Mouse (Mus musculus) olfactory bulb, adult 2 months (tissue): Measurements from ENCODE around the gene Usp3. TPM values are rescaled to one million over a fixed set of nuclear protein-coding genes. Genes with fewer than 3 reads are reported as not detected.

Experiments
- H3K27ac ChIP-seq: fragments of 200-500 bp; 2 replicates; pipeline ENCODE4 v1.5.1; 2012; ENCODE audit warnings: low read depth, low read length; ENCODE audit not compliant: insufficient read depth
- H3K4me1 ChIP-seq: fragments of 200-500 bp; 2 replicates; pipeline ENCODE4 v1.6.1; 2012; ENCODE audit warnings: low read length; ENCODE audit not compliant: control insufficient read depth, insufficient read depth
- H3K4me3 ChIP-seq: fragments of 200-500 bp; 2 replicates; pipeline ENCODE4 v1.5.1; 2012; ENCODE audit warnings: mild to moderate bottlenecking, low read depth, low read length, moderate library complexity; ENCODE audit not compliant: insufficient read depth
- CTCF ChIP-seq: fragments of 200-500 bp; IDR thresholded peaks from 2 replicates; pipeline ENCODE4 v1.5.1; 2012; ENCODE audit warnings: low read depth, mild to moderate bottlenecking, low read length, moderate library complexity; ENCODE audit not compliant: insufficient read depth
- POLR2A ChIP-seq: fragments of 200-500 bp; IDR thresholded peaks from 2 replicates; pipeline ENCODE4 v1.6.1; 2012; ENCODE audit warnings: mild to moderate bottlenecking, low read depth, low read length, moderate library complexity; ENCODE audit not compliant: insufficient read depth
- WGBS: fragments of 180-500 bp; shearing (Covaris S2); methylation state at CpG from one replicate; pipeline ENCODE4 v1.1.7; 2018; 5-methylcytosine and 5-hydroxymethylcytosine counted together
- polyA plus RNA-seq: library from polyadenylated mRNA; stranded (reverse); fragments of >200 nt; gene quantifications from 2 replicates; pipeline ENCODE4 v1.2.4, GENCODE M21; 2012; ENCODE audit warnings: low replicate concordance; ENCODE audit not compliant: missing spikeins, insufficient read depth, insufficient read length

The Usp3 gene
- polyA plus RNA-seq, 1 experiment, result not detected

GRCm38 (mm10) chr9:66560295-66560694, 32.6 kb downstream of the Usp3 start:
- Histone ChIP-seq H3K4me1 (no peaks in the 10 kb centered on the region), H3K4me3 (no peak overlapping the region), H3K27ac (no peak overlapping the region)
- TF ChIP-seq CTCF, result no peak
- no peak for TF ChIP-seq POLR2A
- 4% methylated on average over 2 of the region's 2 CpGs for WGBS

- Histone ChIP-seq H3K4me1 (no peaks in the 10 kb centered on the region), H3K4me3 (no peak overlapping the region), H3K27ac (no peak overlapping the region)
- WGBS, result 97% methylated on average over 4 of the region's 4 CpGs
- TF ChIP-seq POLR2A (no peak), CTCF (no peak)
Measured at GRCm38 (mm10) chr9:66558971-66559370, 34.0 kb downstream of the Usp3 start.

GRCm38 (mm10) chr9:66542785-66543184, 50.2 kb downstream of the Usp3 start:
- H3K4me1 ChIP-seq, result no peaks in the 10 kb centered on the region
- no peak overlapping the region for H3K27ac ChIP-seq
- 79% methylated on average over 4 of the region's 4 CpGs for WGBS
- TF ChIP-seq POLR2A (no peak), CTCF (no peak)
- H3K4me3 ChIP-seq, result no peak overlapping the region

GRCm38 (mm10) chr9:66521595-66521994, 71.3 kb downstream of the Usp3 start:
- Histone ChIP-seq H3K4me3 (no peak overlapping the region), H3K4me1 (no peaks in the 10 kb centered on the region; the same call in 1 of the 2 replicates), H3K27ac (no peak overlapping the region)
- WGBS, result 97% methylated on average over 3 of the region's 3 CpGs
- TF ChIP-seq POLR2A, result no peak
- no peak for TF ChIP-seq CTCF

- 92% methylated on average over 4 of the region's 4 CpGs for WGBS
- no peak overlapping the region for H3K27ac ChIP-seq
- no peak for TF ChIP-seq CTCF
- TF ChIP-seq POLR2A, result no peak
- no peak overlapping the region for H3K4me3 ChIP-seq
- H3K4me1 ChIP-seq, result peaks cover 7% of the 10 kb centered on the region
Measured at GRCm38 (mm10) chr9:66520299-66520698, 72.6 kb downstream of the Usp3 start.

GRCm38 (mm10) chr9:66518901-66519300, 74.0 kb downstream of the Usp3 start:
- no peak overlapping the region for H3K27ac ChIP-seq
- TF ChIP-seq CTCF (no peak), POLR2A (no peak)
- 53% methylated on average over 5 of the region's 5 CpGs for WGBS
- peaks cover 14% of the 10 kb centered on the region for H3K4me1 ChIP-seq
- H3K4me3 ChIP-seq, result no peak overlapping the region

GRCm38 (mm10) chr9:66518251-66518650, 74.7 kb downstream of the Usp3 start:
- Histone ChIP-seq H3K4me1 (peaks cover 20% of the 10 kb centered on the region), H3K4me3 (no peak overlapping the region), H3K27ac (no peak overlapping the region)
- TF ChIP-seq CTCF (no peak), POLR2A (no peak)
- WGBS, result 83% methylated on average over 5 of the region's 5 CpGs

- TF ChIP-seq CTCF, result no peak
- no peak overlapping the region for H3K4me3 ChIP-seq
- WGBS, result 88% methylated on average over 10 of the region's 10 CpGs
- H3K27ac ChIP-seq, result no peak overlapping the region
- peaks cover 22% of the 10 kb centered on the region for H3K4me1 ChIP-seq
Measured at GRCm38 (mm10) chr9:66517746-66518145, 75.2 kb downstream of the Usp3 start.

- H3K4me1 ChIP-seq, result peaks cover 22% of the 10 kb centered on the region
- WGBS, result 58% methylated on average over 6 of the region's 6 CpGs
- TF ChIP-seq POLR2A, result no peak
- no peak for TF ChIP-seq CTCF
- H3K27ac ChIP-seq, result 0 out of 2 replicates have a peak overlapping the region, but pooled peaks have one; percentile 15
- no peak overlapping the region for H3K4me3 ChIP-seq
Measured at GRCm38 (mm10) chr9:66516296-66516940, 76.5 kb downstream of the Usp3 start.
